Mouse (Mus musculus): ENCODE measurements at regions not wholly inside any gene's neighbourhood (a gene's known extent, or its start where the extent isn't known, plus 50 kb on each side); places are given as distances from the start of the nearest gene placed in this dataset.

- H3K4me1 ChIP-seq (ENCODE audit: control insufficient read depth in 1 of 2, insufficient read depth in 2 of 2), result no peaks in the 10 kb centered on the region
- in situ Hi-C loops (cut with MboI; ENCODE audit: low pct_ligation_motif_present, low pct_unique_long_range_greater_than_20kb, low sequenced_read_pairs) (no loop called here), dilution Hi-C loops (cut with MboI; ENCODE audit: extremely low pct_ligation_motif_present, extremely low pct_unique_long_range_greater_than_20kb, low sequenced_read_pairs) (no loop called here)
- H3K36me3 ChIP-seq (replicated peaks in 1 of 2; ENCODE audit: control insufficient read depth in 1 of 2, insufficient read depth in 1 of 2, low read length in 1 of 2), result no peaks in the 10 kb centered on the region
- peaks cover 4% of the 10 kb centered on the region for H3K9me3 ChIP-seq (replicated peaks; ENCODE audit: low read length)
- H3K27ac ChIP-seq (ENCODE audit: insufficient read depth, low read depth), result no peak overlapping the region
- DNase-seq (ENCODE audit: extremely low read depth), result no peak
- no peak overlapping the region for H3K9ac ChIP-seq (ENCODE audit: insufficient read depth, low read depth)
- H3K4me2 ChIP-seq (ENCODE audit: insufficient read depth, low read depth, poor library complexity, severe bottlenecking), result no peak overlapping the region
- TF ChIP-seq MEF2A (IDR thresholded peaks at IDR 0.05; ENCODE audit: borderline replicate concordance, low read depth, low read length) (no peak), USF2 (conservative IDR thresholded peaks at IDR 0.05; ENCODE audit: low read depth, low read length) (no peak), RAD21 (IDR thresholded peaks at IDR 0.05; ENCODE audit: low read depth, low read length) (no peak), CTCF (conservative IDR thresholded peaks at IDR 0.05 in 1 of 2, IDR thresholded peaks at IDR 0.05 in 1 of 2; ENCODE audit: low read depth in 2 of 2, low read length in 2 of 2) (no peak), E2F4 (IDR thresholded peaks at IDR 0.05; ENCODE audit: insufficient replicate concordance, low read depth, low read length) (no peak), HCFC1 (IDR thresholded peaks at IDR 0.05; ENCODE audit: low read depth, low read length) (no peak)
- no peaks in the 10 kb centered on the region for H3K79me2 ChIP-seq (replicated peaks; ENCODE audit: control insufficient read depth, extremely low read depth, insufficient read depth, poor library complexity, severe bottlenecking)
- H3K4me3 ChIP-seq (replicated peaks in 1 of 3; ENCODE audit: low read depth in 2 of 3, low read length in 2 of 3, poor library complexity in 1 of 3), result no peak overlapping the region
- H3K27me3 ChIP-seq (replicated peaks), result no peaks in the 10 kb centered on the region
Observed at GRCm38 (mm10) chr12:46568665-46569064, 250.1 kb downstream of the Nova1 start.

GRCm38 (mm10) chr12:46566324-46566723 lies 252.4 kb downstream of the Nova1 start:
- no peak for TF ChIP-seq EP300 (IDR thresholded peaks at IDR 0.05; ENCODE audit: low read length)
- TF ChIP-seq SMC3 (IDR thresholded peaks at IDR 0.05; ENCODE audit: low read depth, low read length), result no peak
- TF ChIP-seq JUND (conservative IDR thresholded peaks at IDR 0.05; ENCODE audit: low read depth, low read length), result no peak
- TF ChIP-seq ZC3H11A (IDR thresholded peaks at IDR 0.05; ENCODE audit: low read depth, low read length), result no peak
- TF ChIP-seq BHLHE40 (IDR thresholded peaks at IDR 0.05; ENCODE audit: low read depth, low read length), result no peak
- TF ChIP-seq USF1 (IDR thresholded peaks at IDR 0.05; ENCODE audit: low read depth, low read length), result no peak
- TF ChIP-seq JUN (IDR thresholded peaks at IDR 0.05; ENCODE audit: insufficient read depth, low read depth, low read length), result no peak
- TF ChIP-seq MEF2A (IDR thresholded peaks at IDR 0.05; ENCODE audit: borderline replicate concordance, low read depth, low read length), result no peak
- in situ Hi-C loops (cut with MboI; ENCODE audit: low pct_ligation_motif_present, low pct_unique_long_range_greater_than_20kb, low sequenced_read_pairs), result no loop called here

GRCm38 (mm10) chr12:46520942-46521341 lies 297.8 kb downstream of the Nova1 start:
- Histone ChIP-seq H3K79me2 (replicated peaks; ENCODE audit: control insufficient read depth, extremely low read depth, insufficient read depth, poor library complexity, severe bottlenecking) (no peaks in the 10 kb centered on the region), H3K4me1 (ENCODE audit: control insufficient read depth in 1 of 2, insufficient read depth in 2 of 2) (no peaks in the 10 kb centered on the region), H3K36me3 (replicated peaks in 1 of 2; ENCODE audit: control insufficient read depth in 1 of 2, insufficient read depth in 1 of 2, low read length in 1 of 2) (no peaks in the 10 kb centered on the region), H3K9me3 (replicated peaks; ENCODE audit: low read length) (peaks cover 6% of the 10 kb centered on the region), H3K27ac (ENCODE audit: insufficient read depth, low read depth) (no peak overlapping the region), H3K4me2 (ENCODE audit: insufficient read depth, low read depth, poor library complexity, severe bottlenecking) (no peak overlapping the region), H3K27me3 (replicated peaks) (no peaks in the 10 kb centered on the region), H3K4me3 (replicated peaks in 1 of 3; ENCODE audit: low read depth in 2 of 3, low read length in 2 of 3, poor library complexity in 1 of 3) (no peak overlapping the region), H3K9ac (ENCODE audit: insufficient read depth, low read depth) (no peak overlapping the region)
- TF ChIP-seq CTCF (conservative IDR thresholded peaks at IDR 0.05 in 1 of 2, IDR thresholded peaks at IDR 0.05 in 1 of 2; ENCODE audit: low read depth in 2 of 2, low read length in 2 of 2) (no peak), ZC3H11A (IDR thresholded peaks at IDR 0.05; ENCODE audit: low read depth, low read length) (no peak), NRF1 (IDR thresholded peaks at IDR 0.05; ENCODE audit: low read depth, low read length) (no peak), MAFK (IDR thresholded peaks at IDR 0.05; ENCODE audit: insufficient replicate concordance, low read length) (no peak), KAT2A (IDR thresholded peaks at IDR 0.05; ENCODE audit: insufficient replicate concordance, low read length) (no peak), NELFE (IDR thresholded peaks at IDR 0.05; ENCODE audit: low read depth, low read length) (no peak), TCF12 (IDR thresholded peaks at IDR 0.05; ENCODE audit: low read depth, low read length) (no peak), PAX5 (IDR thresholded peaks at IDR 0.05; ENCODE audit: low read length) (no peak), SMC3 (IDR thresholded peaks at IDR 0.05; ENCODE audit: low read depth, low read length) (no peak), ETS1 (conservative IDR thresholded peaks at IDR 0.05; ENCODE audit: low read depth, low read length) (no peak), GABPA (IDR thresholded peaks at IDR 0.05; ENCODE audit: insufficient replicate concordance, low read depth, low read length) (no peak), MXI1 (IDR thresholded peaks at IDR 0.05; ENCODE audit: low read depth, low read length) (no peak), POLR2AphosphoS2 (IDR thresholded peaks at IDR 0.05; ENCODE audit: low read depth, low read length) (no peak), POLR2A (IDR thresholded peaks at IDR 0.05; ENCODE audit: low read depth, low read length) (no peak), SIN3A (IDR thresholded peaks at IDR 0.05; ENCODE audit: low read length) (no peak), JUND (conservative IDR thresholded peaks at IDR 0.05; ENCODE audit: low read depth, low read length) (no peak), ZMIZ1 (IDR thresholded peaks at IDR 0.05; ENCODE audit: low read depth, low read length) (no peak), IRF4 (IDR thresholded peaks at IDR 0.05; ENCODE audit: low read depth, low read length) (no peak)
- DNase-seq (ENCODE audit: extremely low read depth), result no peak
- dilution Hi-C loops (cut with MboI; ENCODE audit: extremely low pct_ligation_motif_present, extremely low pct_unique_long_range_greater_than_20kb, low sequenced_read_pairs) (no loop called here), in situ Hi-C loops (cut with MboI; ENCODE audit: low pct_ligation_motif_present, low pct_unique_long_range_greater_than_20kb, low sequenced_read_pairs) (no loop called here)

More at GRCm38 (mm10) chr12:46566324-46566723, 252.4 kb downstream of the Nova1 start:
- H3K79me2 ChIP-seq (replicated peaks; ENCODE audit: control insufficient read depth, extremely low read depth, insufficient read depth, poor library complexity, severe bottlenecking), result no peaks in the 10 kb centered on the region
- H3K9me3 ChIP-seq (replicated peaks; ENCODE audit: low read length), result peaks cover 6% of the 10 kb centered on the region
- no peaks in the 10 kb centered on the region for H3K36me3 ChIP-seq (replicated peaks in 1 of 2; ENCODE audit: control insufficient read depth in 1 of 2, insufficient read depth in 1 of 2, low read length in 1 of 2)
- no peak overlapping the region for H3K4me3 ChIP-seq (replicated peaks in 1 of 3; ENCODE audit: low read depth in 2 of 3, low read length in 2 of 3, poor library complexity in 1 of 3)
- H3K4me1 ChIP-seq (ENCODE audit: control insufficient read depth in 1 of 2, insufficient read depth in 2 of 2), result no peaks in the 10 kb centered on the region
- no peak overlapping the region for H3K27ac ChIP-seq (ENCODE audit: insufficient read depth, low read depth)
- H3K4me2 ChIP-seq (ENCODE audit: insufficient read depth, low read depth, poor library complexity, severe bottlenecking), result no peak overlapping the region
- dilution Hi-C loops (cut with MboI; ENCODE audit: extremely low pct_ligation_motif_present, extremely low pct_unique_long_range_greater_than_20kb, low sequenced_read_pairs), result no loop called here
- no peaks in the 10 kb centered on the region for H3K27me3 ChIP-seq (replicated peaks)
- DNase-seq (ENCODE audit: extremely low read depth), result no peak
- no peak overlapping the region for H3K9ac ChIP-seq (ENCODE audit: insufficient read depth, low read depth)

Data from CH12.LX (cell line).